Mouse (Mus musculus) CD4-positive, CD25-positive, alpha-beta regulatory T cell (primary cell): ENCODE results near the gene Tpp2. TPM values are rescaled to one million over a fixed set of nuclear protein-coding genes. Genes with fewer than 3 reads are reported as not detected.

ENCODE experiments used
- polyA plus RNA-seq: library from polyadenylated mRNA; unstranded; fragments of 100-300 nt; shearing (Covaris generic); gene quantifications from one replicate; pipeline ENCODE4 v1.2.1, GENCODE M21; 2017

The Tpp2 gene
- polyA plus RNA-seq = 155 TPM

DNA sequence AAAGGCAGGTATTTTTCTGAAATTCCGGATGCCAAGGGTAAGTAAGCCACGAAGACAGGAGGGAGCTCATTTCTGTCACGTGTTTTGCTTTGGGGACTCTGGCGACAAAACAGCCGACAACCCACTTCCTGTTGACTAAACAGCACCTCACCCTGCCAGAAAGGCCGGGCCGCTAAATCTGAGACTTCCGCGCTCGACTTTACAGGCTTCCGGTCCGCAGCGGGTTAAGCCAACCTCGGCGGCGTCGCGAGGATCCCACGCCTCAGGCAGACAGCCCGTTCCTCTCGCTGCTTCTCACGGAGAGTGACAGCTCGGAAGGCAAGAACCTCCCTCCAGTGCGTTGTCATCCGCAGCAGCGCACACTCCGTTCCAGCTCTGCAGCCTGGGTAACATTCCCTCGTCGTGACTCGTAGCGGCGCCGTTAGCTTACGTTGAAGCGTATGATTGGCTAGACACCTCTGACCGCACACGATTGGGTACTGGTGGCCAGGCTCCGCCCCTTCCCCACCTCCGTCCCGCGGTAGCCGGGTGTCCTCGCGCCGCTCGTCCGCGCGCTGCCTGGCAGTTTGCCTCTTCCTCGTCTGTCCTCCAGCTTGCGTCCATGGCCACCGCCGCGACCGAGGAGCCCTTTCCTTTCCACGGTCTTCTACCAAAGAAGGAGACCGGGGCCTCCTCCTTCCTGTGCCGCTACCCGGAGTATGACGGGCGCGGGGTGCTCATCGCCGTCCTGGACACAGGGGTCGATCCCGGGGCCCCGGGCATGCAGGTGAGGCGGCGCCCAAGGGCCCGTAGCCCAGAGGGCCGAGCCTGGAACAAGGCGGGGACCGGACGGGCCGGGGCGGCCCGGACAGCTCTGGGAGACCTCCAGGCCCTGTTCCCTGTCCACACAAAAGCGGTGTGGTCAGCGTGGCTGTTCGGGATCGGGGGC, at the start of gene Tpp2:
Tpp2 (plus strand) TSS at position 160 of the 928 bp plus-strand sequence.

DNA sequence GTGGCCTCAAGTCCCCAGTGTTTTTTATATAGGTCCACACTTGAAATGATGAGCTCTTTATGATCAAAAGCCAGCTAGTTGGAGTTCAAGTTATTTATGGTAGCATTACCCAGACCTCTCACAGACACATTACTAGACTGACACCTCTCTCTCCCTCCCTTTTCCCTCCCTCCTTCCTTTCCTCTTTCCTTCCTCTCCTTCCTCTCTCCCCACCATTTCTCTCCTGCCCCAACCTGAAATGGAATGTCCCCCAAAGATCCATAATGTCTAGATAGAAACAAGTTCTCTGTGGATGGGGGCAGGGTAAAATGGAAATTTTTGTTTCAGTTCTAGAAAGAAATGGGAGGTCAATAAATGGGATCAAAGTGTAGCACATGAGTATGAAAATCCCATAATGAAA, 86.5 kb downstream of the Tpp2 start, which contains the start of gene Mettl21c:
Mettl21c (minus strand) TSS at position 101 of the 400 bp plus-strand sequence.

Other genes starting within 250 kb of the Tpp2 start
- gene 1500015O10Rik, start 203.0 kb upstream of the Tpp2 start, polyA plus RNA-seq = not detected
- gene Uxs1, start 105.8 kb upstream of the Tpp2 start, polyA plus RNA-seq = 17.5 TPM
- gene Mettl21c, start 86.4 kb downstream of the Tpp2 start, polyA plus RNA-seq = 0.13 TPM
- 0.29 TPM for gene Gm8251, start 128.3 kb downstream of the Tpp2 start, polyA plus RNA-seq
- gene Tex30, start 168.8 kb downstream of the Tpp2 start, polyA plus RNA-seq = 44.7 TPM
- gene Kdelc1, start 185.2 kb downstream of the Tpp2 start, polyA plus RNA-seq = 11.5 TPM
- 7.4 TPM for gene Bivm, start 185.3 kb downstream of the Tpp2 start, polyA plus RNA-seq
- gene Ercc5, start 214.1 kb downstream of the Tpp2 start, polyA plus RNA-seq = 23.5 TPM